Mouse (Mus musculus) limb, embryonic 14.5 days (tissue): ENCODE data around the gene Fam57b. TPM values are rescaled to one million over a fixed set of nuclear protein-coding genes. Genes with fewer than 3 reads are reported as not detected.
A peak's percentile ranks its signal among the peaks of the same experiment; 100 is the strongest.

Experiments used
- ATAC-seq: fragments of 200-750 bp; cut with Nextera tagmentation; 2 replicates; pipeline ENCODE4 v1.8.0; 2017; ENCODE audit warnings: low read depth, moderate number of reproducible peaks, moderate TSS enrichment; ENCODE audit not compliant: low FRiP score
- DNase-seq: peaks from one replicate; pipeline ENCODE4 v3.0.0-alpha.2; 2015; ENCODE audit warnings: low spot score
- H3K27ac ChIP-seq: fragments of 300-500 bp; sonication (generic); replicated peaks from 2 replicates; pipeline ENCODE4 v1.5.1; 2014; ENCODE audit warnings: low read depth, mild to moderate bottlenecking, low read length, moderate library complexity, mixed read lengths
- H3K27me3 ChIP-seq: fragments of 300-500 bp; sonication (generic); 2 replicates; pipeline ENCODE4 v1.6.1; 2014; ENCODE audit warnings: low read length, mixed read lengths; ENCODE audit not compliant: control insufficient read depth, insufficient read depth
- H3K36me3 ChIP-seq: fragments of 300-500 bp; sonication (generic); 2 replicates; pipeline ENCODE4 v1.6.1; 2014; ENCODE audit warnings: mild to moderate bottlenecking, low read length, moderate library complexity, mixed read lengths; ENCODE audit not compliant: control insufficient read depth, insufficient read depth
- H3K4me1 ChIP-seq: fragments of 300-500 bp; sonication (generic); 2 replicates; pipeline ENCODE4 v1.6.1; 2014; ENCODE audit warnings: antibody characterized with exemption, low read length, mixed read lengths; ENCODE audit not compliant: control insufficient read depth, insufficient read depth
- H3K4me2 ChIP-seq: fragments of 300-500 bp; sonication (generic); replicated peaks from 2 replicates; pipeline ENCODE4 v1.6.1; 2014; ENCODE audit warnings: low read depth, mild to moderate bottlenecking, low read length, moderate library complexity; ENCODE audit not compliant: severe bottlenecking
- H3K4me3 ChIP-seq: fragments of 300-500 bp; sonication (generic); replicated peaks from 2 replicates; pipeline ENCODE4 v1.5.1; 2014; ENCODE audit warnings: low read length
- H3K9ac ChIP-seq: fragments of 300-500 bp; sonication (generic); 2 replicates; pipeline ENCODE4 v1.6.1; 2014; ENCODE audit warnings: mild to moderate bottlenecking, low read depth, low read length, moderate library complexity; ENCODE audit not compliant: severe bottlenecking
- H3K9me3 ChIP-seq: fragments of 300-500 bp; sonication (generic); 2 replicates; pipeline ENCODE4 v1.6.1; 2016; ENCODE audit warnings: low read length; ENCODE audit not compliant: control insufficient read depth
- POLR2A ChIP-seq: fragments of 200-500 bp; IDR thresholded peaks from 2 replicates; pipeline ENCODE4 v1.8.0; 2012; ENCODE audit warnings: inconsistent platforms, mild to moderate bottlenecking, moderate library complexity, borderline replicate concordance; ENCODE audit not compliant: insufficient read depth, insufficient read length; ENCODE audit errors: extremely low read depth
- WGBS: fragments of 180-500 bp; shearing (Covaris S2); extraction: QIAGEN DNeasy Blood & Tissue Kit; methylation state at CpG from one replicate; pipeline ENCODE4 v1.1.7; 2014; 5-methylcytosine and 5-hydroxymethylcytosine counted together
- polyA plus RNA-seq, 2 experiments: library from polyadenylated mRNA; depleted of rRNA in 1 of 2; stranded (reverse) in 1 of 2; unstranded in 1 of 2; fragments of >200 nt; fragmentation: Nextera tagmentation in 1 of 2; extraction: Ambion mirVana in 1 of 2; gene quantifications; 2 replicates each; pipeline versions ENCODE4 v1.2.1 to v1.2.3; 2012 to 2014

The Fam57b gene
- polyA plus RNA-seq, 2 experiments = 0.21 to 1.6 TPM

- no peaks in the 10 kb centered on the region for H3K27me3 ChIP-seq
- WGBS = 79% methylated on average over 11 of the region's 11 CpGs
- peaks cover 19% of the 10 kb centered on the region for H3K4me1 ChIP-seq
- no peak overlapping the region for H3K4me2 ChIP-seq
- no peaks in the 10 kb centered on the region for H3K9me3 ChIP-seq
- no peak for ATAC-seq
- no peak for TF ChIP-seq POLR2A
- H3K27ac ChIP-seq = 0 out of 2 replicates have a peak overlapping the region, but pooled peaks have one; percentile 19
- H3K9ac ChIP-seq = no peak overlapping the region
- no peak for DNase-seq
- H3K36me3 ChIP-seq = peaks cover 26% of the 10 kb centered on the region
- no peak overlapping the region for H3K4me3 ChIP-seq
Observed at GRCm38 (mm10) chr7:126802134-126802889, 4.8 kb downstream of the Fam57b start.

- Histone ChIP-seq H3K27me3 (no peaks in the 10 kb centered on the region), H3K4me2 (no peak overlapping the region), H3K9me3 (no peaks in the 10 kb centered on the region), H3K27ac (no peak overlapping the region), H3K4me1 (peaks cover 20% of the 10 kb centered on the region), H3K36me3 (peaks cover 20% of the 10 kb centered on the region), H3K4me3 (no peak overlapping the region), H3K9ac (no peak overlapping the region; the same call in 1 of the 2 replicates)
- TF ChIP-seq POLR2A = no peak
- ATAC-seq = no peak
- no peak for DNase-seq
- 85% methylated on average over 6 of the region's 6 CpGs for WGBS
Observed at GRCm38 (mm10) chr7:126803181-126803580, 5.7 kb downstream of the Fam57b start.

GRCm38 (mm10) chr7:126803751-126804150 lies 6.3 kb downstream of the Fam57b start:
- no peaks in the 10 kb centered on the region for H3K27me3 ChIP-seq
- H3K9me3 ChIP-seq = no peaks in the 10 kb centered on the region
- peaks cover 20% of the 10 kb centered on the region for H3K36me3 ChIP-seq
- DNase-seq = no peak
- H3K4me1 ChIP-seq = peaks cover 24% of the 10 kb centered on the region
- ATAC-seq = no peak
- no peak overlapping the region for H3K27ac ChIP-seq
- H3K4me2 ChIP-seq = no peak overlapping the region
- no peak overlapping the region for H3K4me3 ChIP-seq
- TF ChIP-seq POLR2A = no peak
- H3K9ac ChIP-seq = no peak overlapping the region; the same call in 1 of the 2 replicates

- 71% methylated on average over 6 of the region's 6 CpGs for WGBS
- no peaks in the 10 kb centered on the region for H3K27me3 ChIP-seq
- H3K4me3 ChIP-seq = no peak overlapping the region
- H3K4me2 ChIP-seq = no peak overlapping the region
- DNase-seq = no peak
- peaks cover 14% of the 10 kb centered on the region for H3K4me1 ChIP-seq
- H3K9ac ChIP-seq = no peak overlapping the region
- ATAC-seq = no peak
- no peak overlapping the region for H3K27ac ChIP-seq
- H3K36me3 ChIP-seq = peaks cover 18% of the 10 kb centered on the region; the same call in 1 of the 2 replicates
- no peak for TF ChIP-seq POLR2A
- H3K9me3 ChIP-seq = no peaks in the 10 kb centered on the region
Observed at GRCm38 (mm10) chr7:126806956-126807355, 9.5 kb downstream of the Fam57b start.

GRCm38 (mm10) chr7:126807405-126807804 lies 9.9 kb downstream of the Fam57b start:
- H3K4me3 ChIP-seq = no peak overlapping the region
- H3K36me3 ChIP-seq = peaks cover 16% of the 10 kb centered on the region; the same call in 1 of the 2 replicates
- H3K4me2 ChIP-seq = peak overlapping the region; percentile 78
- ATAC-seq (no peak), DNase-seq (no peak)
- H3K27me3 ChIP-seq = no peaks in the 10 kb centered on the region
- H3K4me1 ChIP-seq = peaks cover 14% of the 10 kb centered on the region
- no peaks in the 10 kb centered on the region for H3K9me3 ChIP-seq
- peak overlapping the region; percentile 26; the same call in 1 of the 2 replicates for H3K27ac ChIP-seq
- WGBS = 78% methylated on average over 4 of the region's 4 CpGs
- TF ChIP-seq POLR2A = no peak
- peak overlapping the region; percentile 74; the same call in 1 of the 2 replicates for H3K9ac ChIP-seq
